Mouse (Mus musculus): ENCODE measurements around the gene Slc46a3.

The Slc46a3 gene

DNA sequence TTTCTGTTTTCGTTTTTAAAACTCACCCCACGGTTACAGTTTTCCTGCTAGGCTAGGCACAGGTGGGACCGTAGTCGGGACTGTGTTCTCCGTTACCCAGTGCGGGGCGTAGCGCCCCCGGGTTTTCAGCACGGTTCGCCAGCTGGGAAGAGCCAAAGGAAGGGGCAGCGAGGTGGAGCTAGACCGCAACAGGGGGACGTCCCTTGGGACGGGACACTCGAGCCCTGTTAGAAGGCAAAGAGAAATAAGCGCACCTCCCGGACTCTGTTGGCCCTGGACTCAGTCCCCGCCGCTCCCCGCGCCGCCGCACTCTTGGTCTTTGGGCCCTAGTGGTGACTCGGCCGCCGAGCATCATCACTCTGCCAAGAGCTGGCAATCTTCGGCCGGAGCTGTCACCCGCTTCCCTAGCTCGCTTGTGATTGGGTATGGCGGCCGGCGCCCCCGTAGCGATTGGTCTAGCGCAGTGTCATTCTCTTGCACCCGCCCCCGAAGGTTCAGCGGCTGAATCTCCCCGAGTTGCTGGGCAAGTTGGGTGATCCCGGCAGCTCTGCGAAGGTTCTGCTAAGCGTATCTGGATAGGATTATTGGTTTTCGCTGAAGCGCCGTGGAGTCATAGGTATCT lies at the start of gene Slc46a3:
Slc46a3 (minus strand) TSS at position 361 of the 622 bp plus-strand sequence.
- DNase-seq (ENCODE audit: low read depth, low spot score): peak; percentile 95

DNA sequence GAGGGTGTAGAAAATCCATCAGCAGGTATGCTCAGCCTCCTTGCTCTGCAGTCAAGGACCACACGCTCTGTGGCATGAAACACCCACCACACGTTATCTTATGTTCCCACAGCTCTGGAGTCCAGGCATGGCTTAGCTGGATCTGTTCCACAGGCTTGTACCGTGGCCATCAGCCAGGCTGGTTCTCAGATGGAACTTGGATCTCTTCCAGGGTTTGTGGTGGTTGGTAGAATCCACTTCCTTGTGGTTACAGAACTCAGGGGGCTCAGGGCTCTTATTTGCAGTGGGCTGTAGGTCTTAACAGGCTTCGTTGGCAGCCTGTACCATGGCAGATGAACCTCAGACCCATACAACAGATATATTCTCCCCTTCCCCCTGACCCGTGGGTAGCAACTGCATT lies 44.6 kb upstream of the Slc46a3 start:
- no peak for DNase-seq (ENCODE audit: low read depth, low spot score)

DNA sequence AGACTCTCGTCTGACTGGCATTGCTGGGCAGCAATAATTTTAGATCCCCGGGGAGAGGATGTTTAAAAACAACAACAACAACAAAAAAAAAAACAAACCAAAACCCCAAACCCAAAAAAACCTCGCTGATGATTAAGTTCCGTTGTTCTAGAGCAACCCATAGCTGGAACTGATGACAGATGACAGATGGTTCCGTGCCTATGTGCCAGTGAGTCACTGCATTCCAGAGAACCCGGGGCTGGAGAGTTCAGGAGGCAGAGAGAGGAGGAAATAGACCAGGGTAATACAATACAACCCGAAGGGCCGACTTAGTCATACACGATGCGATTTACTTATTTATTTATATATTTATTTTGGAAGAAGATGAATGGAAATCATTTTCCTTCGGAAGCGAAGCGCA lies 40.5 kb upstream of the Slc46a3 start:
- no peak for DNase-seq (ENCODE audit: low read depth, low spot score)

DNA sequence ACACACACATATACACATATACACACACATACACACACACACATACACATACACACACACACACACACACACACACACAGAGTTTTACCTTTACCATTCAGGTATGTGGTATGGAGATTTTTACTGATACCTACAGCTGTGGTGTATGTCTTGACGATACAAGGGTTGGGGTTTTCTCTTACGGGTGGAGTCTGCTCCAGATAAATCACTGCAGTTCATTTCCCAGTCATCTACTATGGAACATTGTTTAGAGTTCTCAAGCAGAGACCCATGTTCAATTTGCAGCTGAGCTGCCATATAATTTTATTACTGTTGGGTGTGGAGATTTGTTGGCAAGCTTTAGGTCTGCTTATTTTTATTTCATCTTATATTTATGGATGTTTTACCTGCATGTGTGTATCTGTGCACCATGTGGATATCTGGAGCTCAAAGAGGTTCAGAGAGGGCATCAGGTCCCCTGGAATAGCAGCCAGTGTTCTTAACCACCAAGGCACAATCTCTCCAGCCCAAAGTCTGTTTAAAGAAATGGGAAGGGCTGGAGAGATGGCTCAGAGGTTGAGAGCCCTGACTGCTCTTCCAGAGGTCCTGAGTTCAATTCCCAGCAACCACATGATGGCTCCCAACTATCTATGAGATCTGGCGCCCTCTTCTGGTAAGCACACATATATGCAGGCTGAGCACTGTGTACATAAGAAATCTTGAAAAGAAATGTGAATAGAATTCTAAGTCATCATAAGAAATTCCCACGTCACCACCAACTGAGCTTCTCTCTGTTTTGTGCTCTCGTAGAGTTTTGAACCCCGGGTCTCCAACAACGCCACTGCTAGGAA lies 34.3 kb upstream of the Slc46a3 start:
- DNase-seq (ENCODE audit: low read depth, low spot score): peak; percentile 28

DNA sequence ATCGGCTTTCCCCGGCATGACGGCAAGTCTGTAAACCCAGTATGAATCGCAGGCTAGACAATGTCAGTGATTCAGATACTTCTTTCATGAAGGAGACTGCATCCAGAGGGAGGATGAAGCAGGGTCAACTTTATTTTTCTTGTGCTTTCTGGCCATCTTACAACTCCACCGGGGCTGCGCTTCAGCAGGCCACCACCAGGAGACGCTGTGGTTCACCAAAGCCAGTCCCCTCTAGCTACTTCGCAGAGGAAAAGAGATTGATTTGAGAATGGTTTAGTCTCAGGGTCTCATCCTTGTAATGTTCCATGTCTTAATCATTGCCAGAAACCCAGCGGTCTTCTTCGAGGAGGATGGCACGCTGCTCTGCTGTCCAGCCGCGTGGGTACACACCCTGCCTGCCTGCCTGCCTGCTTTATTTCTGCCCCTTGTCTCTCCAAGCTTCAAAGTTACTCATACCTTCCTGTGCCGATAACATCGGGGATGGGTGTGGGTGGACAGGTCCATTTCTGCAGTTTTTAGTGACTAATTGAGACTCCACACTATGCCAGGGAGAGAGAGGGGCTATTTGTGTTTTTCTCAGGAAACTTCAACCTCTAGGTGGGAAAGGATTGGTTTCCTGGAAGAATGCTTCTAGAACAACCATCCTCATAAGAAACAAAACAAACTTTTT lies 31.5 kb upstream of the Slc46a3 start:
- DNase-seq (ENCODE audit: low read depth, low spot score): peak; percentile 27

DNA sequence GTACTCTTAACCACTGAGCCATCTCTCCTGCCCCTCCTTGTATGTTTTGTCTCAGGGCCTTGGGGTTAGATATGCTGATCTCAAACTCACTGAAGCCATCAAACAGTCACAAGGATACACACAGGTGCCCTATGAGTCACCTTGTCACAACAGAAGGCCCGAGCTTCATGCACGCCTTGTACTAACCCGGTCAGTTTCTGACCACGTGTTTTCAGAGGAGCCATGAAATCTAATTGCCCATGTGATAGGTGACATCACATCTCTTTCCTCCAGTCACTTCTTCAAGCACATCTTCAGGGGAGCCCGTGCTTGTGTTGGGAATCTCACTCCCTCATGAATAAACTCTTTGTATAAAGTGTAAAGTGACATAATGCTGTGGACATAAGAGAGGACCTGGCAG lies 30.0 kb upstream of the Slc46a3 start:
- no peak for DNase-seq (ENCODE audit: low read depth, low spot score)

DNA sequence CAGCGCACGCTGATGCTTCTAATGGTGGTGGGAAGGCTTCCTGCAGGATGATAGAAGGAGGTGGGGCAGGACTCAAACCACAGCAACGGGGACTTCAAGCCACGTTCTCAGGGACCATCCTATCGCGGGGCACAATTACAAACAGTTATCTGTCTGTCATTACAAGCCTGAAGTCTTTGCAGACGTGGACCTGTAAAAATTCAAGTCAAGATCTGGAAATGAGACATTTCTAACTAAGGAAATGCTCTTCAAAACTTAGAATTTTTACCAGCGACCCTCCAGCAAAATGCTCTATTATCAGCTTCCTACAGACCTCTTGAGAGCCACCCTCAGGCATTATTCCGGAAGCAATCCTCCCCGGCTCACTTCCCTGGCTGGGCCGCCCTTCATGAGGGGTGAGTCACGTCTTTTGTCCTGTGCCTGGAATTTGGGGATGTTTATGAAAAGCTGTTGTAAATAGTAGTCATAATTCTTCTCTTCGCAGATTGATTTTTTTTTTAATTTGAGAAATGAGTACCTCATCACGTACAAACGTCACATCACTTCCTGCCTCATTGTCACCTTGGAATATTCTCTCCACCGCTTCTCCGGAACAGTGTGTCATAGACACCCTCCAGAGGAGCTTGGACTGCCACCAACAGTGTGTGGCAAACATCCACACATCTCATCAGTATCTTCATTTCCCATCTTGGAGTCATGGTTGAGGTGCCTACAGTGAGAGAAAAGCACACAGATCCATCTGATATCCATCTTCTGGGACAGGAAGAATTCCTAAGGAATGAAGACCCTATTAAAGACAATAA lies 23.6 kb upstream of the Slc46a3 start:
- DNase-seq (ENCODE audit: low read depth, low spot score): no peak

DNA sequence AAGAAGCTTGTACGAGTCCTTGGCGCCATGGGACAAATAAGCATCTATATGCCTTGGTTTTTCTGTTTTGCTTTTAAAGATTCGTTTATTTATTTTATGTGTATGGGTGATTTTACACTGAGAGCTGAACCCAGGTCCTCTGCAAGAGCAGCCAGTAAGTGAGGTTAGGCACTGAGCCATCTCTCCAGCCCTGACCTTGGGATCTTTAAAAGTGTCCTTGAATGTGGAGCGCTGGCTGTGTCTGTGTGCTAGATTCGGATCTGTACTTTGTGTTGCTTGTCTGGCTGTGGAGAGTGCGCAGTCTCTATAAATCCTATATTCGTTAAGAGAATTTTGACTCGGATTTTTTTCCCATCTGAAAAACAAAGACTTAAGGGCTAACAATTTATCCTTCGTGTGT lies 21.6 kb upstream of the Slc46a3 start:
- no peak for DNase-seq (ENCODE audit: low read depth, low spot score)

DNA sequence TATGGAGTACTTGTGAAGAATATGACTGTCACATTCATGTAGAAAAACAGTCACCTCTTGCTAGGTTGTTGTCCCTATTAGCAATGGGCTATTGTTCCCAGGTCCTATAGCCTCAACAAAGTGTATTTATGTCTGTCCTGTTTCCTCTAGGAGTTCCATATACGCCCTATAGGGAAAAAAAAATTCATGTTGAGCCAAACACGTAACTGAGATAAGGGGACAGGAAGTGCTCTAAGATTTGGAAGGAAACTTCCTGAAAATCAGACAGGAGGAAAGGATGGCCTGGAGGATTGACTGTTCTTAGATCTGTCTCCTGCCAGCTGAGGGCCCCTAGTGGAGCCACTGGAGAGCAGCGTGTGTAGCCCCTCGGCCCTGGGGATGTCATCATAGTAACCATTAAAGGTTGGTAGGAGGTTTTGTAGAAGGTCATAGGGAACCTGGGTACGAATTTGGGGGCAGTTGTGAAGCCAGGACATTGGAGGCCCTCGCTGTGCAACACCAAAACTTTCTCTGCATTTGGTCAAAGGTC lies 20.5 kb upstream of the Slc46a3 start:
- DNase-seq (ENCODE audit: low read depth, low spot score): no peak

DNA sequence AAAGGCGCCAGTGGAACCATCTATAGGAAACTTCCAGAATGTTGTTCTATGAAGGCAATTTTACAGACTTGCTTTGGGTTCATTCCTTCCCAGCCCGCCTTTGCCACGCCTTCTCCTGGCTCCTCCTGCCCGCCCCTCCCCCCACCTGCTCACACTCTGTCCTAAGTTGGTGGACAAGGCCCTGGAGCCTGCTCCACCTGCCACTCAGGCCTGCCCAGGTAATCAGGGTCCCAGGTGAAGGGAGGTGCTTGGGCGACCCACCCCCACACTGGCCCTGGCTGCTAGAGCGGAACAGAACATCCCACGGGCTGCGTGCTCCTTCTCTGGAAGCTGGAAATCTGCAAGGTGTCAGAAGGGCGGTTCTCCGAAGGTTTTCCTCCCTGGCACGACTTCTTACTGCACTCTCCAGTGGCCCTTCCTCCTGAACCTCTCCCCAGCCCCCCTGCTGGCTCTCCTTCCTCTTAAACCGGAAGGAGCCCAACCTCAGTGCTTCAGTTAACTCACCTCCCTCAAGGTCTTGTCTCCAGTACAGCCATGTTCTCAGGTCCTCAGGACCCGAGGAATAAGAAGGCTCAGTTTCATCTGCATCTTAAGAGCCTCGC lies 18.7 kb upstream of the Slc46a3 start:
- DNase-seq (ENCODE audit: low read depth, low spot score): no peak

DNA sequence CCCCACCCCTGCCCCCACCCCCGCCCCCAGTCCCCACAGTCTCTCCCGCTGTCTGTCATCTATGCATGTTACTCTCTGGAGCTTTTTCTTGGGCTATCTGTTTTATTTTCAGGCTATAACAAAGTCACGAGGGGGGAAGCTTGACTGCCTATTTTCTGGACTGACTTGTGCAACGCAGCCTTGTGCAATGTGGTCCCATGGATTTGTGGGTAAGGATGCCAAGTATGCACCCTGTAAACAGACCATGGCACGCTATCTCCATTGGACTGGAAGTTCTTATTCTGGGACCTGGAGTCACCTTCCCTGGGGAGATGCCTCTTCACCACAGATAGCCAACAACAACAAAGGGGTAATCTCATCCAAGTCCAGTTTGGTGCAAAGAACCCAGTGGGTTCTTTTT lies 17.1 kb upstream of the Slc46a3 start:
- no peak for DNase-seq (ENCODE audit: low read depth, low spot score)

DNA sequence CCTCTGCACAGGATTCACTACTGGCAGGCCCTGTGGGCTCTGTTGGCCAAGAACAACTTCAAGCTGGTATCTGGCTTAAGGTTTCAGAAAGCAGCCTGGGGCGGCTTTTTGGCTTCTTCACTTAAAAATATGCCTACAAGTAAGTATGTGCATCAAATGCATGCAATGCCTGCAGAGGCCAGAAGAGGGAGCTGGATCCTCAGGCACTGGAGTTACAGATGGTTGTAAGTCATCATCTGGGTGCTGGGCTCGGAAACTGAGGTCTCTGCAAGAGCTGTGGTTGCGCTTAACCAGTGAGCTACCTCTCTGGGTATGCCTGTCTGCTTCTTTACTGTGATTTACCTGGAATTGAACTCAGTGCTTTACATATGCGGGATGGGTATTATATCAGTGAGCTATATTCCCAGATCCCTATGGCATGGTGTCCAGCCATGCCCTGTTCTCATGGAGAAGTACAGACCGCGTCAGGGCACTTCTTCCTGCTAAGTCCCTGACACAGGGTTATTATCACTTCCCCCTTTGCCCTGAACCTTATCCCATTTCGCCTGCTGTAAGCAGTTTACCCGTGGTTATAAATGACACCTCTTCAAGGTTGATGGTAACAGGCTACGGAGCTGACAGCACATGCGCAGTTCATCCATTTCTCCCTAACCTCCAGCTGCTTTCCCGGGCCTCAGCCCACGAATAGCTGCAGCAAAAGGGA lies 16.3 kb upstream of the Slc46a3 start:
- peak; percentile 12 for DNase-seq (ENCODE audit: low read depth, low spot score)

DNA sequence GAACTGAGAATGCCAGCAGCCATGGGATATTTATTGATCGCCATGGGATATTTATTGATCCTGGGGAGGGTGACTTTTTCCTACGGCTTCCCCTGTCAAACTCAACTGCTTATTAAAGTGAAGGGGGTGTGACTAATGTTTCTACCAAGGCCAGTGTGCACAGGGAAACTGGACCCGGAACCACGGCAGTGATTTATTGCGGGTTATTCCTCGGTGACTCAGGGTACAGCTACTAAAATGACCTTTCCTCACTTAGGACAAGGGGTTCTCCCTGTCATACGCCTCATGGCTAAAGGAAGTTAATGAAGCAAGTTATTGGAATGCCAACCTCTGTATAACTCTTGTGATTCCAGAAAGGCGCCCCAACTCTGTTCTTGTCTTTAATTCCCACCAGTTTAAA lies 13.2 kb upstream of the Slc46a3 start:
- no peak for DNase-seq (ENCODE audit: low read depth, low spot score)

DNA sequence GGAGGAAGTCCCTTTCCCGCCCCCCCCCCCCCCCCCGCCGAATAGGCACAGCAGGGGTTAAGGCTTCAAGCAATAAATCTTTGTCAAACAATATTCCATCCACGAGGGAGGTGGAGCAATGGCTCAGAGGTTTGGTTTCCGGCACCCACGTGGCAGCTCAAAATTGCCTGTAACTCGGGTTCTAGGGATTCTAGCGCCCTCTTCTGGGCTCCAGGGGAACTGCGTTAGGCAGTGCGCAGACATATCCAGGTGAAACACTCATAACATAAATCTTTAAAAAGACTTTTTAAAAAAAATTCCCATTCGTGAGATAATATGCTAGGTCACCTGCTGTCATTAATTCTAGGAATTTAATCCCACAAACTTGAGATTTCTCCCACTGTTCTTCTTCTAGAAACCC lies 12.5 kb upstream of the Slc46a3 start:
- DNase-seq (ENCODE audit: low read depth, low spot score): peak; percentile 9

DNA sequence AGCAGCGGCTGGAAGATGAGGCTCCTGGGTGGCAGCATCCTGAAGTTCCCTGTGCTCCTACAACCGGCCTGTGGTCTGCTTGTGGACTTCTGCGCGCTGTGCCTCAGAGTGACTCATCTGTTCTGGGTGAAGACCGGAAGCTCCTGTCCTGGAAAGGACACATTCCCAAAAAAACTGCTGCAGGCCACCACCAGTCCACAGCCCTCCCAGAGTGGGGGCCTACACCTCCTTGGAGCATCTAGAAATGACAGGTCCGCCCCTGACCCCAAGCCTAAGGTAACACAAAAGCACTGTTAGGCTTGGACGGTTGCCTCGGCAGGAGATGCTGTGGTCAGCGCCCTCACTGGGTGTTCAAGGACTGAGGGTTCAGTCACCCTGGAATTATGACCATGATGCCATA lies 8.6 kb upstream of the Slc46a3 start:
- no peak for DNase-seq (ENCODE audit: low read depth, low spot score)

DNA sequence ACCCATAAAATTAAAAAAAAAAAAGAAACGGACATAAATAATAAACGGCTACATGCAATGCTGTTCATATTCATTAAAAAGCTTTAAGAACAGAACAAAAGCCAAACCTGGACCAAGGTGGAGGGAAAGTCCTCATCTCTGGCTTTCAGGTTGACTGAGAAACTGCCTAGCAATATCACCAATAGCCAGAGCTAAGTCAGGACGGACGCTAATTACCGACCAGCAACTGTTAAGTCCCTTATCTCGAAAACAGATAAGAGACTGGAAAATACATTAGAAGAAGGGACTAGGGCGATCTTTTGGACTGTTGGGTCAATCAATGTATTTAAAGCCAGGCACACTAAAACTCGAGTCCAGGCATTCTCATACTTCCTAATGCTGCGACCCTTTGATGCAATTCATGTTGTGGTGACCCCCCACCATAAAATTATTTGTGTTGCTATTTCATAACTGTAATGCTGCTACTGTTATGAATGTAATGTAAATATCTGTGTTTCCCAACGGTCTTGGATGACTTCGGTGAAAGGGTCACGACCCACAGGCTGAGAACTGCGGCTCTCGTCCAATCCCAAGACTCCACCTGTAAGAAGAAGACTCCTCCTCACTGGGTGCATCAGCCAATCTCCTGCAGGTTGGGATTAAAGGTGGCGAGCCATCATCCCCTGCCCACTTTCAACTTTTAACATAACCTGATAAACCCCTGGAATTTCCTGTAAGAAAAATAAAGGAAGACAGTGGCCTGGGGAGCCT lies 7.6 kb upstream of the Slc46a3 start:
- no peak for DNase-seq (ENCODE audit: low read depth, low spot score)

DNA sequence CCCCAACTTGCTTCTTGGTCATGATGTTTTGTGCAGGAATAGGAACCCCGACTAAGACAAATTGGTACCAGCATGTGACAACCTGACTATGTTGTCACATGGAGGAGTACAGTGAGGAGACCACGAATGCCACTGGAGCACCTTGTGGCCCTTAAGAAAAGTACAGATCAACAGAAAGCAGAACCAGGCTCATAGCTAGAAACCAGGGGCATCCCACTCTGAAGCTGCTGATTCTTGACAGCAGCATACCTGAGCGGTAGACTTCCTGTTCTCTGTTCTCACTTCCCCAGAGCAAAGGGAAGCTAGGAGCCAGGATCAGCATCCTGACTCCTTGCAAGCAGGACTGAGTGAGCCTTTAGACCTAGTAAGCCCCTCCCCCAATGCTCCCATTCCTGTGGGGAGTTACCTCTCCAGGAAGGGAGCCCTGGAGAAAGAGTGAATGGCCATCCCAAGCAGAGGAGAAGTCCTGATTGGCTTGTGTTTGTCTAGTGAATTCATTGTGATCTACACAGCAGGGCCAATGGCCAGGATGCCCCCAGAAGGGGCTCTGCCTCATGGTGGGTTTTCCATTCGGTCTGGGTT lies 4.4 kb upstream of the Slc46a3 start:
- DNase-seq (ENCODE audit: low read depth, low spot score): no peak

DNA sequence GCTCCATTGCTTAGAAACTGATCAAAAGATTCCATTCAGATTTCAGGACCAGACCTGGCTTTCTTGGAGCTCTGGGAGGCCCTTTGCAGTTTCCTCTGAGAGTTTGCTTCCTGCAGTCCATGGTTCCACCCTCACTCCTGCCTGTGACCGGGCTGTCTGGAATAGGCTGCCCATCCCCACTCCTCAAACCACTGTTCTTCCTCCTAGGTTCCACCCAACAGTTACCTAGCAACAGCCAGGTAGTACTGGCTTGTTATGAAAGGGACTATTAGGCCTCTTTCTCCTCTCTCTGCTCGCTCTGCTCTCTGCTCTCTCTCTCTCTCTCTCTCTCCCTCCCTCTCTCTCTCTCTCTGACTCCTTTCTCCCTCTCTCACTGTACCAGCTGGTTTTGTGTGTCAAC lies 3.6 kb upstream of the Slc46a3 start:
- no peak for DNase-seq (ENCODE audit: low read depth, low spot score)

DNA sequence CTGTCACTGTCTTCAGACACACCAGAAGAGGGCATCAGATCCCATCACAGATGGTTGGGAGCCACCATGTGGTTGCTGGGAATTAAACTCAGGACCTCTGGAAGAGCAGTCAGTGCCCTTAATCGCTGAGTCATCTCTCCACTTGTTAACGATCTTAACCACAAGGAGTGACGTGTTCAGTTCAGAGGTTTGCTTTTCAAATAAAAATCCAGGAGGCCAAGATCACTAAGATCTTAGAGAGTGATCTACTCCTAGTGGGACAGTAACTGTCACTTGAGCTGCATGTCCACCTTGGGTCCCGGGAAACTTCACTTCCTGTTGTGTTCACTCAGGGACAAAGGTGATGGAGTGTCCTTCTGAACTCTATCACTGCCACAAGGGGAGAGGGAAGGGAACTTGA lies 1.9 kb upstream of the Slc46a3 start:
- peak; percentile 42 for DNase-seq (ENCODE audit: low read depth, low spot score)

All from CD4-positive, CD25-positive, alpha-beta regulatory T cell, adult 2 months (primary cell).